Mouse (Mus musculus): ENCODE results near the gene Rnase12. TPM values are rescaled to one million over a fixed set of nuclear protein-coding genes. Genes with fewer than 3 reads are reported as not detected.
"Not testable (repeated sequence)": the region's sequence is repeated elsewhere in the genome, so short reads cannot be mapped to it uniquely, and the experiment has no call there.

Rnase12 gene
- total RNA-seq (2014; rRNA removed) = not detected in 2 replicates
- polyA plus RNA-seq (2015; fragmentation: Nextera tagmentation; extraction: Ambion mirVana) = 0.38 TPM in 1 of 2 replicates, not detected in the other

GRCm38 (mm10) chr14:51057401-51057831, at the start of gene Rnase12:
Gene Rnase12 (minus strand): TSS chr14:51057661.
- no peak for TF ChIP-seq CTCF (IDR thresholded peaks at IDR 0.05; ENCODE audit: low read depth)
- Histone ChIP-seq H3K4me3 (ENCODE audit: low read depth, low read length) (no peak within 1 kb of the TSS), H3K27me3 (ENCODE audit: insufficient read depth, low read length) (no peaks in the 10 kb centered on the region; the same call in 1 of the 2 replicates), H3K27ac (ENCODE audit: low read depth, low read length) (no peak within 1 kb of the TSS), H3K9me3 (ENCODE audit: low read length) (no peaks in the 10 kb centered on the region), H3K36me3 (ENCODE audit: insufficient read depth) (no peaks in the 10 kb centered on the region), H3K4me2 (ENCODE audit: low read depth) (no peak within 1 kb of the TSS), H3K4me1 (ENCODE audit: insufficient read depth) (no peaks in the 10 kb centered on the region), H3K9ac (no peak within 1 kb of the TSS)
- WGBS = 72% methylated on average over 9 of the region's 9 CpGs
- DNase-seq (no peak), ATAC-seq (no peak)

- ATAC-seq = no peak
- no peak for DNase-seq
- no peak for TF ChIP-seq CTCF (IDR thresholded peaks at IDR 0.05; ENCODE audit: low read depth)
- H3K27ac ChIP-seq (ENCODE audit: low read depth, low read length) = no peak overlapping the region
- no peak overlapping the region for H3K9ac ChIP-seq
- no peaks in the 10 kb centered on the region for H3K9me3 ChIP-seq (ENCODE audit: low read length)
- H3K4me1 ChIP-seq (ENCODE audit: insufficient read depth) = no peaks in the 10 kb centered on the region
- no peak overlapping the region for H3K4me2 ChIP-seq (ENCODE audit: low read depth)
- H3K27me3 ChIP-seq (ENCODE audit: insufficient read depth, low read length) = no peaks in the 10 kb centered on the region
- H3K4me3 ChIP-seq (ENCODE audit: low read depth, low read length) = no peak overlapping the region
- H3K36me3 ChIP-seq (ENCODE audit: insufficient read depth) = no peaks in the 10 kb centered on the region
Observed at GRCm38 (mm10) chr14:51106449-51106967, 49.0 kb upstream of the Rnase12 start.

GRCm38 (mm10) chr14:51104366-51104765, 46.9 kb upstream of the Rnase12 start:
- DNase-seq = no peak
- H3K9ac ChIP-seq = no peak overlapping the region
- ATAC-seq = no peak
- H3K27me3 ChIP-seq (ENCODE audit: insufficient read depth, low read length) = no peaks in the 10 kb centered on the region
- WGBS = 82% methylated on average over 2 of the region's 2 CpGs
- H3K4me1 ChIP-seq (ENCODE audit: insufficient read depth) = no peaks in the 10 kb centered on the region
- H3K27ac ChIP-seq (ENCODE audit: low read depth, low read length) = no peak overlapping the region
- no peak for TF ChIP-seq CTCF (IDR thresholded peaks at IDR 0.05; ENCODE audit: low read depth)
- no peak overlapping the region for H3K4me3 ChIP-seq (ENCODE audit: low read depth, low read length)
- H3K9me3 ChIP-seq (ENCODE audit: low read length) = no peaks in the 10 kb centered on the region
- H3K4me2 ChIP-seq (ENCODE audit: low read depth) = no peak overlapping the region
- H3K36me3 ChIP-seq (ENCODE audit: insufficient read depth) = no peaks in the 10 kb centered on the region

GRCm38 (mm10) chr14:51103217-51103616, 45.8 kb upstream of the Rnase12 start:
- no peak overlapping the region for H3K9ac ChIP-seq

GRCm38 (mm10) chr14:51101284-51101683, 43.8 kb upstream of the Rnase12 start:
- Histone ChIP-seq H3K9me3 (ENCODE audit: low read length) (no peaks in the 10 kb centered on the region), H3K27me3 (ENCODE audit: insufficient read depth, low read length) (no peaks in the 10 kb centered on the region), H3K36me3 (ENCODE audit: insufficient read depth) (no peaks in the 10 kb centered on the region), H3K4me1 (ENCODE audit: insufficient read depth) (no peaks in the 10 kb centered on the region), H3K9ac (no peak overlapping the region), H3K4me2 (ENCODE audit: low read depth) (no peak overlapping the region), H3K27ac (ENCODE audit: low read depth, low read length) (no peak overlapping the region), H3K4me3 (ENCODE audit: low read depth, low read length) (no peak overlapping the region)
- no peak for TF ChIP-seq CTCF (IDR thresholded peaks at IDR 0.05; ENCODE audit: low read depth)
- WGBS = 74% methylated on average over 9 of the region's 9 CpGs
- DNase-seq (no peak), ATAC-seq (no peak)

More at GRCm38 (mm10) chr14:51103217-51103616, 45.8 kb upstream of the Rnase12 start:
- peak; percentile 89 for TF ChIP-seq CTCF (IDR thresholded peaks at IDR 0.05; ENCODE audit: low read depth)
- WGBS = 37% methylated on average over 3 of the region's 3 CpGs
- Histone ChIP-seq H3K9me3 (ENCODE audit: low read length) (no peaks in the 10 kb centered on the region), H3K36me3 (ENCODE audit: insufficient read depth) (no peaks in the 10 kb centered on the region), H3K4me2 (ENCODE audit: low read depth) (no peak overlapping the region), H3K4me1 (ENCODE audit: insufficient read depth) (no peaks in the 10 kb centered on the region), H3K4me3 (ENCODE audit: low read depth, low read length) (no peak overlapping the region), H3K27ac (ENCODE audit: low read depth, low read length) (no peak overlapping the region), H3K27me3 (ENCODE audit: insufficient read depth, low read length) (no peaks in the 10 kb centered on the region)
- ATAC-seq = peak; percentile 45; the same call in 1 of the 2 replicates
- DNase-seq = peak; percentile 73

GRCm38 (mm10) chr14:51098921-51099320, 41.5 kb upstream of the Rnase12 start:
- no peaks in the 10 kb centered on the region for H3K27me3 ChIP-seq (ENCODE audit: insufficient read depth, low read length)
- 95% methylated on average over 11 of the region's 11 CpGs for WGBS
- ATAC-seq = no peak

GRCm38 (mm10) chr14:51098300-51098699, 40.8 kb upstream of the Rnase12 start:
- not testable (repeated sequence) for H3K36me3 ChIP-seq (ENCODE audit: insufficient read depth); H3K4me1 ChIP-seq (ENCODE audit: insufficient read depth); H3K27me3 ChIP-seq (ENCODE audit: insufficient read depth, low read length); H3K9me3 ChIP-seq (ENCODE audit: low read length); H3K27ac ChIP-seq (ENCODE audit: low read depth, low read length); H3K4me3 ChIP-seq (ENCODE audit: low read depth, low read length); H3K4me2 ChIP-seq (ENCODE audit: low read depth); H3K9ac ChIP-seq
- peak; percentile 79 for TF ChIP-seq CTCF (IDR thresholded peaks at IDR 0.05; ENCODE audit: low read depth)
- 16% methylated on average over 1 of the region's 1 CpGs for WGBS
- DNase-seq (peak; percentile 74), ATAC-seq (peak; percentile 50; the same call in 1 of the 2 replicates)

More at GRCm38 (mm10) chr14:51098921-51099320, 41.5 kb upstream of the Rnase12 start:
- H3K36me3 ChIP-seq (ENCODE audit: insufficient read depth) = no peaks in the 10 kb centered on the region
- no peak overlapping the region for H3K4me2 ChIP-seq (ENCODE audit: low read depth)
- H3K4me3 ChIP-seq (ENCODE audit: low read depth, low read length) = no peak overlapping the region
- H3K9ac ChIP-seq = no peak overlapping the region
- no peaks in the 10 kb centered on the region for H3K9me3 ChIP-seq (ENCODE audit: low read length)
- H3K4me1 ChIP-seq (ENCODE audit: insufficient read depth) = no peaks in the 10 kb centered on the region
- DNase-seq = no peak
- no peak overlapping the region for H3K27ac ChIP-seq (ENCODE audit: low read depth, low read length)
- TF ChIP-seq CTCF (IDR thresholded peaks at IDR 0.05; ENCODE audit: low read depth) = no peak
